Mouse (Mus musculus) mouse trophoblast stem cell (cell line): ENCODE measurements around the gene Ube2g2.

ENCODE experiments used
- in situ Hi-C, 2 experiments: fragments of 300-500 bp; cut with MseI, MboI; formaldehyde crosslinking; loops; 2 replicates in 1 of 2; 3 replicates in 1 of 2; pipeline ENCODE4 v1.15.1; 2025

The Ube2g2 gene

DNA sequence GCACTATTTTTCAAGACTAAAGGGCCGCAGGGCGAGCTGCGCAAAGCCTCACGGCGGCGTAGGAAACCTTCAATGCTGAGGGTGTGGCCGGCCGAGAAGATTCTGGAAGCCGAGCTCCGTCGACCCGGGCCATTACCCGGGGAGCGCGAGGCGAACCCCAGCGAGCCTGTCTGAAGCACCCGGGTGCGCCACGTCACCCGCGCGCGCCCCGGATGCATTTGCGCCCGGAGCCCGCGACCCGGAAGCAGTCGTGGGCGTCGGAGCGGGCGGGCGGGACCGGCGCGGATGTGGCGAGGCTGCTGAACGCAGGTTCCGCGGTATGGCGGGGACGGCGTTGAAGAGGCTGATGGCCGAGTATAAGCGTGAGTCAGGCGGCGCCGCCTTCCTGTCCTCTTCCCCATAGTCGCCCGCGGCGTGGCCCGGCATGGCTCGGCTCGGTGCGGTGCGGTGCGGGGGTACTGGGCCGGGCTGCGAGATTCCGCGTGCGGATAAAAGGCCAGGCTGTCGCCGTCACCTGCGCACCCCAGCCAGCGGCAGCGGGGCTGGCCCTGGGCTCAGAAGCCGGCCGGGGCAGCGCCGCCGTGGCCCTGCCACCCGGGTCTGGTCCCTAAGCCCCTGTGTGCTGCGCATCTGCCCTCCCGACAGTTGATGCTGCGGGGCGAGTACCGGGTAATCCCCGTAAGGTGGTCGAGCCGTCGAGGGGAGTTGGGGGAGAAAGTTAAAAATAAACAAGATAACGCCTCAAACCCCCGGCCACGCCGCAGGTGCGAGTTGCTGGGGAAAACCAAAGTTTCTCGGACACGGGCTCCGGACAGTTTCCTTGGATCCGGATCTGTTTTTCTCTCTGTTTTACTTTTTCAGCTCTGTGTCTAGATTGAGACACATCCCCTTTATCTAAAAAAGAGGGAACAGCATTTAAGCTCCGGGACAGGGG, at the start of gene Ube2g2:
Ube2g2 (plus strand) TSS at position 221 of the 934 bp plus-strand sequence.
- in situ Hi-C loops, result no loop called here

DNA sequence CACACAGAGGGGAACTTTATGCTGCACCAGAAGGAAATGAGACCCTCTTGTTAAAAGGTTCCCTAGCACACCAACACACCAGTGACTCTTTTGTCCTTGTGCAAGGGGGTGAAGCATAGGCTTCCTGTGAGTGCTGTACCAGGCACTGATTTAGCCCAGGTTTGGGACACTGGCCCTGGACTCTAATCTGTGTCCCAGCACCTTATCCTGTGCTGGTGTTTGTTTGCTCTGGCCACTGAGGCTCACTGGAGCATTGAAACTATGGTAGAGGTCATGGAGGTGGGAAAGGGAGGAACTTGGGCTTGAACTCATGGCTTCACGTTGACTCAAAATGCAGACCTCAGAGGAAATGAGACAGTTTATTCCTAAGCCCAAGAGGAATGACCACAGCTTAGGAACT, 48.9 kb upstream of the Ube2g2 start:
- in situ Hi-C loops, result no loop called here

DNA sequence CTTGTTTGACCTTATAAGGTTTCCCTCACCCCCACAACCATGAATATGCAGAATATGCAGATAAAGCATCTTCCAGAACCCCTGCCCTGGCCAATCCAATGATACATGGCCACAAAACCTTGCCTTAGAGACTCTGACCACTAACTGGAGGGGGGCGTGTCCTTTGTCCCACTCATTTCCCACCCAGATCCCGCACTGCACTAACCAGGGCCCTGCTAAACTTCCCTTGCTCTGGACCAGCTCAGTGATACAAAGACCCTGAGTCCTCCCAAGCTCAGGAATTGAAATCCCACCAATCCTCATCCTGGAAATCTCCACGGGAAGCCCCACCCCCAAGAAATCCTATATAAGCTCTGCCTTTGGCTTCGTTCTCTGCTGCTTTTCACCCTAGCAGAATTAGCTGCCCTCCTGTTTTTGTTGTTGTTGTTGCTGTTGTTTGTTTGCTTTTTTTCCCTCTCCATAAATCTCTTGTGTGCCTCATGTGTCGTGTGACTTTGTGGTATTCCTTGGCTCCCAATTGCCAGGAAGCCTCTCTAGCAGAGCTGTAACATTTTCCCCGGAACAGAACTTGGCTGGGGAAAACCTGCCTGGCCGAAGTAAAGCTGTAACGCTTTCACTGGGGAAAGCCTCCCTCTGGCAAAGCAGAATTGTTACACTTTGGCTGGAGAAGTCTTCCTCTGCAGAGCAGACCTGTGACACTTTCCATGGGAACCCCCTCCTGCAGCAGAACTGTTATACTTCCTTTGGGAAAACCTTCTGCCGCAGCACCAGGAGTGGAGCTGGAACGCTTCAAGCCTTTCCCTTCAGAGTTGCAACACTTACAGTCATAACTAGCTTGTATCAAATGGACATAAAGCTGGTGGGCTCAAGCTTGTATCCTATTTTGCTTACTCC, 41.8 kb upstream of the Ube2g2 start:
- in situ Hi-C loops, result no loop called here

DNA sequence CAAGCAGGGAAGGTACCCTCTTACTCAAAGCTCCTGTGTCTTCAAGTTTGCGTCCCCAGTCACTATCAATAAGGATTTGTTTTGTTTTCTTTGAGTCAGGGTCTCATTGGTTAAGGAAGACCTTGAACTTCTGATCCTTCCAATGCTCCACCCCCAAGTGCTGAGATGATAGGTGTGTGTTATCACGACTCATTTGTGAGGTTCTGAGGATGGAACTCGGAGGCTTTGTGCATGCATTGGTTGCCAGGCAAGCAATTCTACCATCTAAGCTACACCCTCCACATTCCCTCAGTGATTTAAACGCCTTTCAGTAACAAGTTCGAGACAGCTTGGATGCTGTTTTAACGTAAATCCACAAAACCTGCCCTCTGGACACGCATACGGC, 41.1 kb upstream of the Ube2g2 start:
- in situ Hi-C loops, result no loop called here

DNA sequence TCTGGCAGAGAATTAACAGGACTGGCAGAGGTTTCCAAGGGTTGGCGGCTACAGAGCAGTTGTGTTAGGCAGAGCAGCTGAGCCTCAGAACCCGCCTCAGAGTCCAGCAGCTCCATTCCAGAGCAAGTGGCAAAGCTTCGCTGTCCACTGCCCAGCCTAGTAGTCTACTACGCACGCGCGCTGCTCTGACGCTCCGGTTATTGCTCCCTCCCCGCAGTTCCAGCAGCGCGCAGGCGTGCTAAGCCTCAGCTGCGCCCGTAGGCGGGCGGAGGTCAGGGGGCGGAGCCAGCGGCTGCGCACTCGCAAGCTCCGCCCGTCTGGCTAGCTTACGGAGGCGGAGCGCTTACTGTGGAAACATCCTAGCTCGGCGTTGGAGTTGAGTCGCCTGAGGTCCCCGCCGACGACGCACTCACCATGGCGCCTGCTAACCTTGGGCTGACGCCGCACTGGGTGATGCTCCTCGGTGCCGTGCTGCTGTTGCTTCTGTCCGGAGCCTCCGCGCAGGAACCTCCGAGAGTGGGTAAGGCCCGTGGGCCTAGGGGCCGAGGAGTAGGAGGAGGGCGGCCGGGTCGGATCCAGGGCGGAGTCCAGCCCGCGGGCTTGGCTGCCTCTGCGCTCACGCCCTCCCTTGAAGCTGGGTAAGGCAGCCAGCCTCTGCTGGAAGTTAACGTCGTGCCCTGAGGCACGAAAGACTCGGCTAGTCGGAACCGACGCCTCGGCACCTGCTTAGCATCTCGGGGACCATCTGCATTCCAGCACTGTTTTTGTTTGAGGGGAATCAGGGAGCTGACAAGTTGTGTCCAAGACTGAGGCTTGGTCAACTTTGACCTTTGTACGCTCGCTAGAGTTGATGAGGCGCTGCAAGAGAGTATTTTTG, 40.4 kb upstream of the Ube2g2 start, which contains the start of gene Pttg1ip:
Pttg1ip (plus strand) TSS at position 313 of the 877 bp plus-strand sequence.
- in situ Hi-C loops, result no loop called here

DNA sequence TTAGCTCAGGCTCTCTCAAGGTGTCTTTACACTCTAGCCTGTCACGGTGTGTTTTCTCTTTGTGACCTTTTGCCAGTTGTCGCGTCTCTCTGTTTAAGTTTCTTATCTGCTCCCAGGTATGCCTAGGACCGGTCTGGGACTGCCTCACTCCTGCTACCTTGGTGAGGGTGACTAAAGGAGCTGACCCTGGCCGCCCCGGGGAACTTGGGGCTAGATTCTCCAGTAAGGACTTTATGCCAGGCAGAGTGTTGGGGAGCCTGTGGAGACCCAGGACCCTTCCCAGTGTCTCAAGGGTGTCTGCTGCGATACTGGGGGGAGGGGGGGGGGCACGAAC, 39.8 kb upstream of the Ube2g2 start:
- in situ Hi-C loops, result no loop called here

DNA sequence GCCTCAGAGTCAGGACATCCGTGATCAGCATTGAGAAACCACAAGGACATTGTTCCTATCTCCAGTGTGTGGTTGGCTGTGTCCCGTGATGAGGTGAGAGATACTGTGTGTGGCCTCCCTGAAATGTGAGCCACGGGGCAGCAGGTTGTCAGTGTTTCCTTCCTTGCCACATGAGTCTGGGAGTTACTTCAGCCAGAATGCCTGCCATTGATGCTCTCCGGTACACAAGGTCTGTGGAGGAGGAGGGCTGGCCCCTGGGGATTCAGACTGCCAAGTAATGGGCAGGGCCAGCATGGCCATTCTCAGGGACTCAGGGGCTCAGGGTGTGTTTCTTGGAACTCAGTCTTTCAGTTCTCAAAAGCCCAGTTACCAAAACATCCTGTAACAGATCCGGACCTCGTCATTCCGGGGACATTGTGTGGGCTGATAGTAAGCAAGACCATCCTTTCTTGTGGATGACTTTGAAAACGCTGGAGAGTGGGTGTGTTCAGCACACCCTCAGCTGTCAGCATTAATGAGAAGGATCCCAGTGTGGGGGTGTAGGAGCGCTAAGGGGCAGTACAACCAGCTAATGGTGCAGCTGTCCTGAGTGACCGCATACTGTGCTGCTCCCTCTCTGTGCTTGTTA, 38.2 kb upstream of the Ube2g2 start:
- in situ Hi-C loops, result no loop called here

DNA sequence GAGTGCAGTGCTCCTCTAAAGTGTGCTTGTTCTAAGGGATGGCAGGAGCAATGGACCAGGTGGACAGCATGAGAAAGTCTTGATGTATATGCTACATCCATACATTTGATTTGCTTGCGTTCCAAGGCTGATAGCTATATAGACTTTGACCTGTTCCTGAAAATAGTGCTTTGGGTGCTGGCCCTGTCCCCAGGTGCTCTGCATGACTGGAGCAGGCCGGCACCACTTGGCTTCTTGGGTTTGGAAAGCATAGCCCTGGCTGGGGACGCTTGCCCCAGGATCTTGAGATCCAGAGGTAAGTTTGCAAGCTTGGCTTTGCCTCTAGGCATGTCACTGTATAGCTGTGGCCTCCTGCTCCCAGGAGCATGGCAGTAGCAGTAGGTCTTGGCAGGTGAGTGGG, 35.4 kb upstream of the Ube2g2 start:
- in situ Hi-C loops, result no loop called here

DNA sequence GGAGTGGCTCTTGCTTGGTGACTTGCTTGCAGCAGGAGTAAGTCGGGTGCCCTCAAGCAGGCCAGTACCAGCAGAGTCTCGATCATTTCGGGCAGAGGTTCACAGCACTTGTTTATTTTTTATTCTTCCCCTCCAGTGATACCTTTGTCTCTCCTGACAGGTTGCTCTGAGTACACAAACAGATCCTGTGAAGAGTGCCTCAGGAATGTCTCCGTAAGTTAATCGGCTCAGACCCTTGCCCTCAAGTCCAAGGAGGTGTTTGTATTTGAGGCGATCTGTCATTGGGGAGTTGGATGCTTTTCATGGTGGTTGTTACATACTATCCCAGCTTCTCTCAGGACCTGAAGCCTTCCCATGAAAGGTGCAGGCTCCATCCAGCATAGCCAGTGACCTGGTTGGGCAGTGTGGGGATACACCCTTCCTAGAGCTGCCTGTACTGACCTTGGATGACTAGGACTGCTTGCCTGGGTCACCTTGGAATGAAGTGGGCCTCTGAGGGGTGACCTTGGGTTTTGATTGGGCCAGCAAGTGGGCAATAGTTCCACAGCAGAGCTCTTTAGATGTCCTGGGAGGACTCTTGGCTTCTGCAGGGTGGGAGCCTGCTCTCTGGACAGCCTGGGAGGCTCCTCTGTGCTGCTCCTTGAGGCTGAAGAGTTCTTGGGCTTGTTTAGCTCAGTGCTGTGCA, 34.8 kb upstream of the Ube2g2 start:
- in situ Hi-C loops, result no loop called here

DNA sequence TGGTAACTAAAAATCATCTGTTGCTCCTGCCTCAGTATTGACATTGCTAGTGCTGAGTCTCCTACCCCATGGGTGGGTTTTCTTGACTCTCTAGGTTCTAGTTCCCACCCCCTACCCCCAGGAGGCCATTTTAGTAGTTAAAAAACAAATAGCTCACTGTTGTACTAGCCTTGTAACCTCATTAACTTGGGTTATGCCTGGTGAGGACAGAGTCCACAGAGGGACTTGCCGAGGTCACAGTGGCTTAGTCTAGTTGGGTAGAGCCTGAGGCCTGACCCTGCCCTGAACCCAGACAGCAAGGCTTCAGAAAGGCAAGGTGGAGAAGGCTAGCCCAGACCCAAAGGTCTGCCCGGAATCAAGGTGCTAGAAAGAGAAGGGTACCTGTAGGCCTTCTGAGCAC, 34.0 kb upstream of the Ube2g2 start:
- in situ Hi-C loops, result no loop called here

DNA sequence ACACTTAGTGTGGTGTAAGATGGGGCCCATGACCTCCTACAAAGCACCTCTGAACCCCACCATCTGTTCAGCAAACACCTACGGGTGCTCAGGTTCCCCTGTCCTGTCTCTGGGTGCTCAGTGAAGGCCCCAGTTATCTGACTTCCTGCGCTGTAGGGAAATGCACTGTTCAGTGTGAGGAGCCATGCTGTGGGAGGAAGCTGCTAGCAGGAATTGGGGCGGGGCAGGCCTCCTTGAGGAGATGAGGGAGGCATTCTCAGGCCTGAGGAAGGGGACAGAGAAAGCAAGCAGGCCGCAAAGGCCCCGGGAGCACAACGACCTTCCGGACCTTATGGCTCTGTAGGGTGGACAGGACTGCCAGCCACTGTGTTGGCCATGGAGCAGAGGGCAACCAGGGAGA, 33.0 kb upstream of the Ube2g2 start:
- in situ Hi-C loops, result no loop called here

DNA sequence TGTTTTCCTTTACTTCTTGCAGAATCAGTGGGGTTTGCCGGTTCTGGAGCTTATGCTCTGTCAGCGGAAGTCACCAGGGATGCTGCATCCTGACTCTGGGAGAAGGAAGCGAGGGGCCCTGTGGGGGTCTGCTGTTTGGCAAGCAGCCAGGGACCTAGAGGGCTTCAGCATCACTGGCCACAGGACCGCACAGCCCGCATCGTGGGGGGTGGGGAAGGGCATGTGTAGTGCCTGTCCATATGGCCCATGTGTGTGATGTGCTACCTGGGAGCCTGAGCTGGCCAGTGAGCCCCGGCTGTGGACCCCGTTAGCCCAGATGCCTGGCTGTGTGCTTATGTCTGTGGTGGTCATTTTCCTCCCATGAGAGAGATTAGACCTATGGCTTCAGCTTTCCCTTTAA, 32.3 kb upstream of the Ube2g2 start:
- in situ Hi-C loops, result no loop called here

DNA sequence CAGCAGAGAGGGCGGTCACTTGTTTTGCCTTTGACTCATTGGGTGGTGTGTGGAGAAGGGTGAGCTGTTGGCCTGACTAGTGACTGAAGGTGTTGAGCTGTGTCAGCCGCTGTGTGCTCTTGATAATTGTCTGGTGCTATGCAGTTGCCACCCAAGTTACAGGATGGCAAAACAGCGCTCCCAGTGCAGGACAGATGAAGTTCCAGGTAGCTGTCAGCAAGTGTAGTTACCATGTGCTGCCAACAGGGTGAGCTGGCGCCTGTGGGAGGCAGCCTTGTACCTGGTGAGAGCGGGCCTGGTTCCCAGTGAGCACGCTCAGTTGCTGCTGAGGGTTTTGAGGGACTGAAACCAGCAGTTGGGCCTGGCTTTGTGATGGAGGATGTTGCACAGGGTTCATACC, 31.3 kb upstream of the Ube2g2 start:
- in situ Hi-C loops, result no loop called here

DNA sequence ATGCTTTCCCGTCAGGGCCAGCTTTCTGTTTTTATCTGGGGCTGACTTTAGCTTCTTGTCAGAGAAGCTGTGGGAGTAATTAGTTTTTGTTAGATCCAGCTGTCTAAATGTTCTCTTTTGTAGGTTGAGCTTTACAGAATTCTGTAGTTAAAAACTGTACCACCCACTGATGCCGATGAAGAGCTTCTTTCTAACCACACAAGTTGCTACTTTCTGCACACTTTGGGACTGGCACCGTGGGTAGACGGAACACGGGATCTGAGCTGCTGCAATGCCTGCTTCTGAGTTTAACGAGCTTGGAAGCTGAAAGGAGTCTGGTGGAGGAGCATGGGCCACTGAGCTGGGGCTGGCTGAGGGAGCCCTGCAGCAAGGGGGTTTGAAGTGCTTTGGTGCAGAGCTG, 30.5 kb upstream of the Ube2g2 start:
- in situ Hi-C loops, result no loop called here

DNA sequence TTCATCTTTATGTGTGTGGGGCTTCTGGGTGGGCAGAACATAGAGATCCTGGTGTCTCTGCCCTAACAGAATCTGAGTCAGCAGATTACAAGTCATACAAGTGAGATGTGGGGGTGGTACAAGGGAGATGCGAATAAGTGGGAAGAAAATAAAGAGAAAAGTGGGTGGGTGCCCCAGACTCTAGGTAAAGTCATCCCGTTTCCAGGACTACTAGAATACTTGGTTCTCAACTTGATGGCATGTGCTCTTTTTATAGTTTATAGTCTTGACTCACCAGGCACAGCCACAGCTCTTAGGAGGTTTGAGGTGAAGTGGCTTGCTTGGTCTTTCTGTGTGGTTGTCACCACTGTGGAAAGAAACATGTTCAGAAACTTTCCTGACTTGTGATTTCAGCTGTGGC, 26.0 kb upstream of the Ube2g2 start:
- in situ Hi-C loops, result no loop called here

DNA sequence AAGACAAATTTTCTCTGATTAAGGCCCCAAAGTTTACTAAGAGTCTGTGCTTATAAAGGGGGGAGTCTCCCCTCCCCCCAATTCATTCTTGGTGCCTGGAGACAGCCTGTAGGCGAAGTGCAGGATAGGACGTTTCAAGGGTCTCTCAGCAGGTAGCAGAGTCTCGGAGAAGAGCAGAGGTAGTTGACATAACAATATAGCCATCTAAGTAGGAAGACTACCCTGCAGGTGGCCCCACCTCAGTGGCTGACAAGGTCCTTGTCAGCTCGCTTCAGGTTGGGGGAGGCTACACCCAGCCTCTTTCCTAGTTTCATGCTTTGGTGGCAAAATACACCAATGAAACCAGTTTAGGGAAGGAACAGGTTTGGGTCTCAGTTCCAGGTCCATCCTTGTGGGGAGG, 19.1 kb upstream of the Ube2g2 start:
- in situ Hi-C loops, result no loop called here

DNA sequence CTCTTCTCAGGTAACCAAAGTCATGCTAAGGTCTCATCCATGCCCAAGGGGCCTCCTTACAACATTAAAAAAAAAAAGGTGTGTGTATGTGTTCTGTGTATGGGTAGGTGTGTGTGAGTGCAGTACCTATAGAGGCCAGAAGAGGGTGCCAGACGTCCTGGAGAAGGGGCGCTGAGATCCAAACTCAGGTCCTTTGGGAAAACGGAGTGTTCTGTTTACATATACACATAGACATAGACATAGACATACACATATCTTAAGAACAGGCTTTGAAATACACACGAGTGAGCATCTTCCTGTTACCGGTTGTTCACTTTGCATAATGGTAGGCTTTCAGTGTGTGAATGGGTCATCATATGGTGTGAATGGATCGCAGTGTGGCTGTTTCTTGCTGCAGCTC, 18.0 kb upstream of the Ube2g2 start:
- in situ Hi-C loops, result no loop called here

DNA sequence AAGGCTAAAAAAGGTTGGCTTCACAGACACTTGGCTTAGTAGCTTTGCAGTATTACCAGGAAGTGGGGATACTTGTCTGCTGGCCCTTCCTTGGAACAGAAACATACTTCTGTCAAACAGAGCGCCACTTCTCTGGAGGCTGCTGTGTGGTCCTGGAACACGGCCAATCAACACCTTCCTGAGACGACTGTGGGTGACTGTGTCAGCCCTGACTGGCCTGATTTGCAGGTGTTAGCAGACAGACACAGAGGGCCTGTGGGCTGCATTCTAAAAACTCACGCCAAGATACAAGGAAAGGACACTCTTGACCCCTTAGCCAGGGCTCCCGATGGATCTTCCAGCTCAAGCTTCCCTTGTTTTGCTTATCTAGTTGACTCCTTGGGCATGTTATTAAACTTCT, 17.1 kb upstream of the Ube2g2 start:
- in situ Hi-C loops, result no loop called here

DNA sequence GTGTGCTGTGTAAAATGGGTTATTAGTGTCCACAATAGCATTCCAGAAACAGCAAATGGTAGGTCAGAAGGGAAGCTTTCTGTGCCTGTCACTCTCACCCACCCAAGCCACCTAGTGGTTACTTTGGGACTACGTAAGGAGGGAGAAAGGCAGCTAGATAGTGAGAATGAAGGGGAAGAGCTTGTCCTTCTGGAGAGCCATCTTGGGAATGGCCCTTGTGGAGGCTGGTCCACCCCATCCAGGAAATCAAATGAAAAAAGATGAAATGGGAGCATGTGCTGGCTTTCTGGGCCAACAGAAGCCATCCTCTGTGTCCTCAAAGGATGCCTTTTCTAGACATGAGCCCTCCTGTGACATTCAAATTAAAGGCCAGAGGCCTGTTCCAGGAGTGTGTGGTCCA, 16.7 kb upstream of the Ube2g2 start:
- in situ Hi-C loops, result no loop called here

DNA sequence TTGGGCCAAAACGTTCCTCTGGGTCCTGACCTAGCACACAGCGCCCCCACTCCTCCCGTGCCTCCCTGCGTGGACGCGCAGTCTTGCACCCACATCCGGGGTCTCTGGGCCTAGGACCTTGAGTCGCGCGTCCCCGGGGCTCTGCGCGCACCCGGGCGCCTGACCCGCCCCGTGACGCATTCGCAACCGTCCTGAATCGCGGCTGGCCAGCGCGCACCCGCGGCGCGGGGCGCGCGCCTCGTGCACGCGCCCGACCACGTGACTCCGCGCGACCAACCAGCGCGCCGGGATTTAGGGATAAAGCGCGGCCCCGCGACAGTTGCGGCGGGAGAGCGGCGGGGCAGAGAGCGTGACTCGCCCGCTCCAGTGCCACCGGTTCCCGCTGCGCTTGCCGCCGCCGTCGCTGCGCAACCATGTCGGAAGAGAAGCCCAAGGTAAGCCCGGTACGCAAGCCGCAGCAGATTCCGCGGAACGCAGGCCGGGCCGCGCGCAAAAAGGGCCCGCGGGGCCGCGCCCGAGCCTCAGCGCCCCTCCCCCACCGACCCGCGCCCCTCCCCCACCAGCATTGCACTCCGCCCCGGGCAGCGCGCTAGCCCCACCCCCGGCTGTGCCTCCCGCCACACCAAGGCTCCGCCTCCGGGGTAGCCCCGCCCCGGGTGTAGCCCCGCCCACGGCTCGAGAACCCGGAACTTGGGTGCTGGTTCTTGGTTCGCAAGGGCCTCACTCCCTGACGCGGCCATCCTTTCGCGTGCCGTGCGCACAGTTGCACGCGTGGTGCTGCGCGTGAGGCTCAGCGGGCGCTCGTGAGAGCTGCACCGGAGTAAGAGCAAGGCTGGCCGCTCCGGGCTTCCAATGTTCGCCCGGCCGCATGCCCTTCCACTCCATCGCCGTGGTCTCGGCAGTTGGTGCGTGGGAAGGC, 15.9 kb upstream of the Ube2g2 start, which contains the start of the genes Sumo3 and Gm49325:
Sumo3 (plus strand) TSS at position 190 of the 919 bp plus-strand sequence.
Gm49325 (plus strand) TSS at position 290 of the 919 bp plus-strand sequence.
- in situ Hi-C loops, result no loop called here
